Mouse (Mus musculus): Measurements from ENCODE around the gene Ptprs.
A peak's percentile ranks its signal among the peaks of the same experiment; 100 is the strongest.
"Not testable (repeated sequence)": the region's sequence is repeated elsewhere in the genome, so short reads cannot be mapped to it uniquely, and the experiment has no call there.

The Ptprs gene

GRCm38 (mm10) chr17:56476402-56476752 is at the start of gene Ptprs:
Ptprs (minus strand) TSS chr17:56476483.
- DNase-seq (ENCODE audit: low read depth) = peak; percentile 90

GRCm38 (mm10) chr17:56524943-56525342 is 48.7 kb upstream of the Ptprs start:
- no peak for DNase-seq (ENCODE audit: low read depth)

- DNase-seq (ENCODE audit: low read depth) = no peak
These were observed 46.5 kb upstream of the Ptprs start for GRCm38 (mm10) chr17:56522744-56523143.

- no peak for DNase-seq (ENCODE audit: low read depth)
These were observed 39.6 kb upstream of the Ptprs start for GRCm38 (mm10) chr17:56515690-56516410.

GRCm38 (mm10) chr17:56514916-56515315 is 38.6 kb upstream of the Ptprs start:
- DNase-seq (ENCODE audit: low read depth) = no peak

GRCm38 (mm10) chr17:56514330-56514729 is 38.0 kb upstream of the Ptprs start:
- no peak for DNase-seq (ENCODE audit: low read depth)

GRCm38 (mm10) chr17:56512310-56512709 is 36.0 kb upstream of the Ptprs start, which contains the start of gene Znrf4:
Znrf4 (minus strand) TSS chr17:56512431.
- no peak for DNase-seq (ENCODE audit: low read depth)

- no peak for DNase-seq (ENCODE audit: low read depth)
These were observed 35.4 kb upstream of the Ptprs start for GRCm38 (mm10) chr17:56511707-56512090.

GRCm38 (mm10) chr17:56510970-56511706 is 34.9 kb upstream of the Ptprs start:
- DNase-seq (ENCODE audit: low read depth) = no peak

GRCm38 (mm10) chr17:56510473-56510969 is 34.2 kb upstream of the Ptprs start:
- DNase-seq (ENCODE audit: low read depth) = no peak

GRCm38 (mm10) chr17:56509707-56510472 is 33.6 kb upstream of the Ptprs start:
- DNase-seq (ENCODE audit: low read depth) = no peak

GRCm38 (mm10) chr17:56509021-56509640 is 32.8 kb upstream of the Ptprs start:
- no peak for DNase-seq (ENCODE audit: low read depth)

GRCm38 (mm10) chr17:56507161-56508068 is 31.1 kb upstream of the Ptprs start:
- peak; percentile 95 for DNase-seq (ENCODE audit: low read depth)

- DNase-seq (ENCODE audit: low read depth) = no peak
These were observed 30.3 kb upstream of the Ptprs start for GRCm38 (mm10) chr17:56506417-56507065.

GRCm38 (mm10) chr17:56505401-56505800 is 29.1 kb upstream of the Ptprs start:
- DNase-seq (ENCODE audit: low read depth) = no peak

GRCm38 (mm10) chr17:56502526-56502925 is 26.2 kb upstream of the Ptprs start:
- DNase-seq (ENCODE audit: low read depth) = no peak

GRCm38 (mm10) chr17:56501635-56502400 is 25.5 kb upstream of the Ptprs start:
- not testable (repeated sequence) for DNase-seq (ENCODE audit: low read depth)

GRCm38 (mm10) chr17:56499229-56499628 is 22.9 kb upstream of the Ptprs start:
- no peak for DNase-seq (ENCODE audit: low read depth)

- no peak for DNase-seq (ENCODE audit: low read depth)
These were observed 18.2 kb upstream of the Ptprs start for GRCm38 (mm10) chr17:56494480-56494879.

GRCm38 (mm10) chr17:56493841-56494240 is 17.6 kb upstream of the Ptprs start:
- no peak for DNase-seq (ENCODE audit: low read depth)

Measured in naive thymus-derived CD4-positive, alpha-beta T cell, adult 2 months (primary cell).